Mouse (Mus musculus) B cell, adult 2 months (primary cell): ENCODE measurements around the gene Sh3gl3.

Experiments
- DNase-seq, 2 experiments: peaks; one replicate each; pipeline ENCODE4 v3.0.0; 2022

The Sh3gl3 gene

DNA sequence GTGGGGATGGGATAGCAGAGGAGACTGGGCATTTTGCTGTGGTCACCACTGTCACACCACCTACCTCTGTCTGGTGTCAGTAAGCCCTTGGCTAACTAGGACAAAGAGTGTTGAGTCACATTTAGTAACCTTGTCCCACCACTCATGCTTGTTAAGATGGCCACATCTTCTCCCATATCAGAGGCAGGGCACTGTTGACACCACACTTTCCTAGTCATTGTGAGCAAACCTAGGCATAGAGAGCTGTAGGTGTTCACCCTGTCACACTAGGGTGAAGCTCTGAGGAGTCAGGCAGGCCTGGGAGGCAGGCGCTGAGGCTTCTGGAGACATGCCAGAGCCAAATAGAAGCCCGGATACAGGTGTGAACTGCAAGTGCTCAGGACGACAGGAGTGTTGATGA, at the start of gene Sh3gl3:
Gene Sh3gl3 (plus strand): TSS at position 301 of the 400 bp plus-strand sequence.
- no peak for DNase-seq

DNA sequence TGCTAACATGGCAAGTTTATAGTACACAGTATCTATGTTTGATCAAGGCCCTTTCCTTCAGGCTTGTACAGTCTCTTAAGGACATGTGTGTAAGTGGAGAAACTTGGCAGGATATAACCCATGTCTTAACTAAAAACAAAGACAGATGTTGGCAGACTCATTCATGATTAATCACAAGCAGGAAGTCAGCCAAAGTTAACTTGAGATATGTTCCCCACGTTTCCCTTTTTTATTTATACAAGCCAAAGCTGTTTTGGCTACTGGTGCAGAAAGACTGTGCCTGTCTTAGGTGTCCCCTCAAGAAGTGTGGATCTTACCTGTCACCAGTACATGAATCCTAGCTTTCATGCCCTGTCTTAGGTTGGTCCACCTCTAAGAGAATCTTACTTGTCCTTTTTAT, 35.4 kb upstream of the Sh3gl3 start:
- no peak for DNase-seq

DNA sequence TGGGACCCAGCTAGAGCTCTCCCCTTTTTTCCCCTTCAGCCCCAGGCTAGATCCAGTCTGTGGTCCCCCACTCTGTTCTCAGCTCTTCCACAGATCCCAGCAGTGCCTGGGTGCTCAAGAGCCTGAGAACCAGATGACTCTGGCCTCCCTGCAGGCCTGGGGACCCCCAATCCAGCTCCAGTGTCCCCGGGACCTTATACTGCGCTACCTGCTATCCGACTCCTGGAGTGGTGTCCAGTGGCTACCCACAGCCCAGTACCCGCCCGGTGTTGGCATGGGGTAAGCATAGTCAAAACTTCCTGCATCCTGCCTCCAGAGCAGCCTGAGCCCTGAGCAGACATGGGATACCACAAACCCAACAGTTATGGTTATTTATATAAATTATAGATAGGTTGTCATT, 26.5 kb upstream of the Sh3gl3 start:
- no peak for DNase-seq

DNA sequence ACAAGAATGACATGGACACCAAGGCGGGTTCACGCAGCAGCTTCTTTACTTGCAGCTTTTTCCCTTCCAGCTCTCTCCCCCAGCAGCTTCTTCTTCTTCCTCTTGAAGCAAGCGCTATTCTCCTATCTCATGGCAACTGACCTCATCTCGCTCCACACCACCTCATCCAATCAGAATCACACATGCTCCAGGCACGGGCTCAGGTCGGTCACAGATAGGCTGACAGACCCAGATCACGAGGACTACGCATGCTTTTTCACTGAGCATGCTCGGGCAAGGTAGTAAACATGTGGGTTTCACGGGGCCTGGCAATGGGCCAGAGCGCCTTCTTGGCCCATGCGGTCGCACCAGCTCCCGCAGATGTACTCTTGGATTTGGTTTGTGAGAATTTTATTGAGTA, 9.0 kb upstream of the Sh3gl3 start:
- no peak for DNase-seq

DNA sequence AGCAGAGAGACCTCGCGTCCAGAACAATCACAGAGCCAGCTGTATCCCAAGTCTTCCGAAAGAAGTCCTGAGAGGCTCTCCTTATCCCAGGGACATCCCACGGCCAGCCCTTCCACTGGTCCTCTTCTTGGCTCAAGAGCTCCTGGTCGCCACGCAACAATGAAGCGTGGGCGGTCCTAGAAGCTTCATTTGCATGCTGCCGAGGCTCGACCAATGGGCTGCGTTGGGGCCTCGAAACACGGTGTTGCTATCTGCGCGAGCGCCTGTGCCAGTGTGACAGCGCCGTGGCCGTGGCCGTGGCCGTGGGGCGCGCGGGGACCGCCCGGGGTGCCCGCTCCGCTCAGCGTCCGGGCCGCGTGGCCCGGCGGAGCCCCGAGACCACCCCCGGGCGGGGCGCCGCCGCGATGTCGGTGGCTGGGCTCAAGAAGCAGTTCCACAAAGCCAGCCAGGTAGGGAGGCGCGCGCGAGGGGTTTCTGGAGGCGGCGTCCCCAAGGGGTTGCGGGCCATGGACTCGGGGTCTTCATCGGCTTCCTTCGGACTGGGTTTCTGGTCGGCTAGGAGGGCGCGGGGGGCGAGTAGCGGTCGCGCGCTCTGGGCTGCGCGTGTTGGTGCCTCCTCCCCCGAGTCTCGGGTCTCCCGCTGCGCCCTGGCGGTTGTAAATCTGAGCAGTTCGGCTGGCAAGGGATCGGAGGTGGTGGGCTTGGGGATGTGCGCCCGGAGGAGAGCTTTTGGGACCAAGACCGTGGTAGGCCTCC, 1.1 kb downstream of the Sh3gl3 start:
- peak; percentile 1 to 4 for DNase-seq

DNA sequence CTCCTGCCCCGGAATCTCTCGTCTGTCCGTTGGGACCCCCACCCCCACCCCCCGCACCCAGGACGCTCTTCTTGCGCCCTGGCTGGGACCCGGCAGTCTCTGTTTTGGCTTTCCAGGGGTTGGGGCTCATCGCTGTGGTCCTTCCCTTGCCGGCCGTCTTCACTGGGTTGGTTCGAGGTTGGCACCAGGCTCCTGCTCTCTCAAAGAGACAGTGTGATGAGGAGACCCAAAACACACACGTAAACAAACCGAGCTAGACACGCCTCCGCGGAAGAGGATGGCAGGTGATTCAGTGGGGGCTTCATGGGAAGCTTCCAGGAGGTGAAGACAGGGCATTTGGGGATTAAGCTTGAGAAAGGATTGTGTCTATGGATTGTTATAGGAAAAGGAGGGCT, 1.7 kb downstream of the Sh3gl3 start:
- no peak for DNase-seq

DNA sequence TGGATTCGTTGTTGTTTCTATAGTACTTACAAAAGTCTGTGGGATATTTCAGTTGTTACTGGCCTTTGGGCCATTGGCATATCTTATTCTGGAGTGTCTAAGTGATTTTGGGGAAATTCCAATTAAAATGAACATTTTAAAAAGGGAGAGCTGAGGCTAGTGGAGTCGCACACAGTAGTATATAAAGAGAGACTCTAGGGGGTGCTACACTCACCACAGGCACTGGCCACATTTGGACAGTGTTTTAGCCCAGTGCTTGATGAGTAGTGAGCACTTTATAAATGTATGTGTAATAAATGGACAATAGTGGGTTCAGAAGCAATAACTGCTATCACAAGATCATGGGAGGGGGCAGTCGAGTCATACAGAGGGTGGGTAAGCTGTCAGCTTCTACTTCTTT, 2.6 kb downstream of the Sh3gl3 start:
- no peak for DNase-seq

DNA sequence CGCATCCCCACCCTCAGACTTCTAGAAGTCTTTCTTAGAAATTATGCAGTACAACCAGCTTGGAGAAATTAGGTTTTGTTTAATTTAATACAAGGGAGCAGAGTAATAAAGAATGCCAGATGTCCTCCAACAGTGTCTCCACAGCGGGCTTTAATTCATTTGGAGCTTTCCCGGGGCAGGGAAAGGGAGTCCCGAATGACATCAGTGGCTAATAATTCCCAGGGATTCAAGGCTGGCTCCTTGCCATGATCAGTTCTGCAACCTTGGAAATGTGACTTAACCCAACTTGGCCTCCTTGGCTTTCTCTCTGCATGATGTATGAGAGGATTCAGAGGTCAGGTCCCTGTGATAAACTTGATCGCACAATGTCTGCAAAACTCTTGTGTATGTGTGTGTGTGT, 3.7 kb downstream of the Sh3gl3 start:
- no peak for DNase-seq

DNA sequence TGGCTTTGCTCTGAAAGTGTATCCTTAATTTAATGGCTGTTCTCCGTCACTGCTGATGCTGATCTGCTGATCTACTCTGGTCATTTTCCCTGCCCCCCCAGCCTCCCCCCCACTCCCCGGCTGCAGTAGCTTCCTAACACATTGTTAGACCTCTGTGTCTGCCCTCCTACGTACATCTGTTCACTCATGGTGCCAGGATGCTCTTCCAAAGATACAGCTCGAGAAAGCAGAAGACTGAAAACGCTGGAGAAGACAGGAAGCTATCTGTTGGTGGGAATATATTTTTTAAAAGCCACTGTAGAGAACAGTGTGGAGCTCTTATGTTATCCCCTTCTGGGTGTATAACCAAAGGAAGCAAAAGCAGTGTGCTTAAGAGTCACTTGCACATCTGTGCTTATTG, 7.3 kb downstream of the Sh3gl3 start:
- DNase-seq = no peak

DNA sequence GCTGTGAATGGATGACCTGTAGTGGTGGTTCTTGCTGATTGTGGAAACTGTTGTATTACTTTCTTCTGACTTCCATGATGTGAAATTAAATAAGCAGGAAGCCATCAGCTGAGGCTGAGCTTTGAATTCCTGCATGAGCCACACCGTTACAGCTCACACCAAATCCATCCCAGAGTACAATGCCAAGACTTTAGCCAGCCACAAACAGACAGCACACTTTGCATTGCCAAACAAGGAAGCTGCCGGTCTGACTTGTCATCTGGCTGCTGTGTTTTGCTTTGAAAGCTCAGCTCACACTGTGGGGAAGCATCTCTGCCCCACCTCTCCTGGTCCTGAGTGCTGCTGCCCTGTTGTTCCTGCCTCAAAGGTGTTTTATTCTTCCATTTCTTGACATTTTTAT, 9.1 kb downstream of the Sh3gl3 start:
- no peak for DNase-seq

DNA sequence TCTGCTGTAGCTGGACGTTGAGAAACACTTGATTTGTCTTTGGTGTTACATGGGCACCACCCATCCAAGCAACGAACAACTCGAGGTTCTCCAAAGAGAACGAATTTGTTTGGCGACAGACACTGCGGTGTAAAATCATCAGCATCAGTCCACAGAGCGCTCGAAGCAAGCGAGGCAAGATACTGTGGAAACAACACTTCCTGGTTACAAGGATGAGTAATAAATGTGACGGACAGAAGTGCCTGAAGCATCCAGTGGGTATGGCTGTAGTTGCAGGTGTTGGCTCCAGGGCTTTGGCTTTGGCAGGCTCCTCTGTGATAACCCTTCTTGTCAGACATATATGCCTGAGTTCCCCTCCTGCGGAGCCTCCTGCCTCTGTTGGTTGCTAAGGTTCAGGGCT, 18.0 kb downstream of the Sh3gl3 start:
- no peak for DNase-seq

DNA sequence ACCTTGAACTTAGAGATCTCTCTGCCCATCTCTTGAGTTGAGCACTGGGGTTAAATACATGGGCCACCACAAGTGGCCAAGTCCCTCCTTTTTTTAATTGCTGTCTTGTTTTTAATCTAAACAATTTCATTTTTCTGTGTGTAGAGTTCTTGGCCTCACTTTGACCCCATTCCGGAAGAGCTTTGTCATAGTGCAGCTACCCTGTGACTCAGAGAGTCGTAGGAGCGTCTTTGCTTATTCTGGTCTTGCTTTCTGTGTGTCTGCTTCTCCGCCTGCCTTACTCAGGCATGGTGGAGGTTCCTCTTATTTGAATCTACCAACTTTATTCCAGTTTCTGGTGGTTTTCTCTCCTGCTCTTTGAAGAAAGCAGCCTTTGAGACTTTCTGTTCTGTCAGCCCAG, 18.9 kb downstream of the Sh3gl3 start:
- DNase-seq = no peak

DNA sequence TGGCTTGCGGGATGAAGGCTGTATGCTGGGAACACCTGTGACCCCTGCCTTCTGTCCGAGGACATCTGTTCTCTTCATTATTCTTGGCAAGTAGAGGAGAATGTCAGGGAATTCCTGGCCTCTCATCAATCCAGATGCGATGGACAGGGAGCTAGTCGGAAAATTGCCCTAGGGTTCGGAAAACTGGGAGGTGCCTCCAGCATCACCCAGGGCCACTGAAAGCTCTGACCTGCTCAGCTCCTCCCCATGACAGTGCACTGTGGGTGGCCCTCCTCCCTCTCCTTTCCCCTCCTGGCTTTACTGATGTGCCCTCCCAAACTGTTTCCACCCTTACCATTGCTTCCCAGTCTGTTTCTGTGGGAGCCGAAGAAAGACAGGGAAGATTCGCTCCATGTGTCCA, 29.5 kb downstream of the Sh3gl3 start:
- DNase-seq = no peak

DNA sequence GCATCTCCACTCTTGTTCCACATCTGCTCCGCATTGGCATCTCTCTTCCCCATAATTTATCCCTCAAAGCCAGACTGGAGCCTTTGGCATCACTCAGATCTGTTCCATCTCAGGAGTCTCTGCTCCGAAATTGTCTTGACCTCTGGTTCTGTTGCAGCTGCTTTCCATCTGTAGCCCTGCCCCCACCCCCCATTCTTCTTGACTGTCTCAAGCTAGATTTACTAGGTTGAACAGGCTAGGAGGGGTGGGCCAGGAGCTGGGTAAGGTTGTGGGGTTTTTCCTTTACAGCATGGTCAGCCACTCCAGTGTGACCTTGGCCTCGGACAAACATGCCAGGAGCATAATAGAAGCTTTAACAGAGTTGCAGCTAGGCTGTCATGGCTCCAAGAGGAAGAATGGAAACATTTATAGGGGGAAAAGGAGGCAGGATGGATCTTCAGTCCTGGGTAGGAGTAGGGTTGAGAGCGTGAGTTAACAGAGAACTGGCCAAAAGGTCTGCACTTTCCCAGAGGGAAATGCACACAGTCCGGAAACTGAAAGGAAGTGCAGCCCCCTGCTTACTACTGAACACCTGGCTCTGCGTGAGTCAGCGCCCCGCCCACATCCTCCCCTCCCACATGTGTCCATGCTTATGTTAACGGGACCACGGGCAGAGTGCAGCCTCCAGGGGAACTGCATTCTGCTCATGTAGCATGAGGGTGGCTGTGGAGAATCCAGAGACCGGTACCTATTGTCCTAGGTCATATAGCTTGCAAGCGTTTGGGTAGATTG, 30.6 kb downstream of the Sh3gl3 start:
- no peak for DNase-seq

DNA sequence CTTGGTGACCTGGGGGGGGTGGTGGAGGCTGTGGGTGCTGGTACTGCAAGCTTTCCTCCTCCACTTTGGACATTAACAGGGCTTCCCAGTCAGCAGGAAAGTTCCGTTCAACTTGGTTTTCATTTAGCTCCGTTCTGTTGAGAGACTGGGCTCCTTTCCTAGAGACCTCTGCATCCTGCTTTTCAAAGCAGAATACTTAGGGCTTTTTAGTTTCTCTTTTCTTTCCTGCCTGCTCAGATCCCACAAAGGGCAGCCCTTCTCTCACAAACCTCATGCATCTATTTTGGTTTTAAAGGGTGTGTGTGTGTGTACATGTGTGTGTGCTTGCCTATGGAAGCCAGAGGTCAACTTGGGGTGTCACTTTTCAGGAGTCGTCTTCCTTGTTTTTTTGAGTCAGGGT, 31.3 kb downstream of the Sh3gl3 start:
- DNase-seq = no peak

DNA sequence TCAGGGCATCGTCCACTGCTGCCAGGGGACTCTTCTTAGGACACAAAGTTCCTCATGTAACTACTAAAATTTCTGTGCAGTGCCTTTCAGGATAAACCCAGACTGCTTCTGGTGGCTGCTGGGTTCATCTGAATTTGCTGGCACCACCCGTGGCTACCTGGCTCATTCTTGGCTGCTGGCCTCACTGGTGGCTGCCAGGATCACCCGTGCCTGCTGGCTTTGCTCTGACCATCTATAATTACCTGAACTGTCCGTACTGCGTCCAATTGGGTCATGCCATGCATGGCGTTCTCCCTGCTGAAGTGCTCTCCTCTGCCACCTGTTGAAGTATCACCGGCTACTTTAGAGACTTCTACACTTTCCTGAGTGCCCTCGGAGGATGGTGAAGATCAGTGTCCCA, 33.1 kb downstream of the Sh3gl3 start:
- DNase-seq = no peak

DNA sequence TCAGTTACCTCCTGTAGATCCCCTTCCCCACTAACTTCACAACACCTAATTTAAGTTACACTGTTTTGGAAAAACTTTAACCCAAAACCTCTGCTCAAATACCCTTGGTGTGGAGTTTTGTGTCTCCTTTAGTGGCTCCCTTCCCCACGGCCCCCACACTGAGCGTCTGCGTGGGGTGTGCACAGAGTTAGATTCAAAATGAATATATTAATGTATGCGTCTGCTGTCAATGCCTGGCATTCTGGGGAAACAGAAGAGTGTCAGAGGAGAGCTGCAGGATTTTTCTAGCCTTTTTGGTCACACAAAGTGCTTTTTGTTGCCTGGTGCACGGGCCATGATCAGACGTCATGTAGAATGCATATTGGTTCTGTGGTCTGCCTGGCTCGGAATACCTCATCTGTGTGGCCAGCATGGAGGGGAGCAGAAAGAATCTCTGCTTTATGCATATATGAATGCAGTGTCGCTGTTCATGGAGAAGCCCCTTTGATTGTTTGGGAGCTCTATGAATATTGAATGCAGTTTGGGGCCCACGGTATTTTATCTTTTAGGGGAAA, 47.8 kb downstream of the Sh3gl3 start:
- no peak for DNase-seq

DNA sequence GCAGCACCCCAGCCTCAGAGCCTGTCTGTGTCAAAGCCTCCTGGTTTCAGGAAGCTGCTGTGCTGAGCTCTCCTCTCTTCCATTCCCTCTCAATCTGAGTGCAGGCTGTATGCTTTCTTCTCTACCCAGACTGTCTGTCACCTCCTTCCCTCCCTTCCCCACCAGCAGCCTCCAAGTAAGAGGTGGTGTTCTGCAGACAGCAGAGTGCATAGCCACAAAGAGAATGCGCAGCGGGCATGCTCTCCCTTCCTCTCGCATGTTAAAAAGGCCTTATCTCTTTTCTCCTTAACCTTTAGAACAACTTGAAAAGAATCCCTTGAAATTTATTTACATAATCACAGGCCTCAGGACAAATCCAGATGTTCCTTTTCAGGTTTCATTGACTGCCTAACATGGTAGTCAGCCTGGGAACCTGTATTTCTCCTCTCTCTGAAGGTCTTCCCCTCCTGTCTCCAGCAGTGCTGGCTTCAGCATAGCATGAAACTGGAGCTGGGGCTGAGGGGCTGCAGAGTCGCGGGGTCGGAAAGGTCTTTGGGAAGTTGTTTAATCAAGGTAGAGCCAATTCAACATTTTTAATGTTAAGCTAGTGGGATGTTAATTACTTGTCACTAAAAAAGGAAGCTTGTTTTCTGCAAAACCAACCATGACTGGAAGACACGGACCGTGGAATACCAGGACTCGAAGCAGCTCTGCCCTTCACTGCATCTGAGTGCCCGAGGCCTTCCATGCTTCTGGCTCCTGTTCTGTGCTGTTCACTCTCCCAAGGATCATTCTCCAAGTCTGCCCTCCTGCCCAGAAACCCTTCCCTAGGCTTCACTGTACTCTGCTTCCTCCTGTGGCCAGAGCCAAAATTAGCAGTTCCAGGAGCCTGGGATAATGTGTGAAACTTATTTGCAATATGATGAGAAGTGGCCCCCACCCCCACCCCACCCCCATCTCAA, 50.5 kb downstream of the Sh3gl3 start:
- no peak for DNase-seq

DNA sequence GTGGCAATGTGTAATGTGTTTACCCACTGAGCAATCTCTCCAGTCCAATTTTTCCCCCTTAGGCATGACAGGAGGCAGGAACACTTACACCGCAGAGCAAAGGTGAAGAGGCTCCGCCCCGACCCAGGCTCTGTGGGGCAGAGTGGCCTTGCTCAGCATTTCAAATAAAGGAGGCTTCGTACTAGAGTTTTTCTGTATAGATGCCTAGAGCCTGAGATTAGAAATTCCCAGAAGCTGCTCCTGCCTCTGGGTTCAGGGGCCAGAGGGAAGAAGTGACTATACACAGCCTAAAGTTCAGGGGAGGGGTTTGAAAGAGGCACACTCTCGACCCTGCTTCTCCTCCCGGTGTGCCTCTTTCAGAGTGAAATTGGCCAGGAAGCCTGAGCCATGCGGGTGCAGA, 59.6 kb downstream of the Sh3gl3 start:
- no peak for DNase-seq

DNA sequence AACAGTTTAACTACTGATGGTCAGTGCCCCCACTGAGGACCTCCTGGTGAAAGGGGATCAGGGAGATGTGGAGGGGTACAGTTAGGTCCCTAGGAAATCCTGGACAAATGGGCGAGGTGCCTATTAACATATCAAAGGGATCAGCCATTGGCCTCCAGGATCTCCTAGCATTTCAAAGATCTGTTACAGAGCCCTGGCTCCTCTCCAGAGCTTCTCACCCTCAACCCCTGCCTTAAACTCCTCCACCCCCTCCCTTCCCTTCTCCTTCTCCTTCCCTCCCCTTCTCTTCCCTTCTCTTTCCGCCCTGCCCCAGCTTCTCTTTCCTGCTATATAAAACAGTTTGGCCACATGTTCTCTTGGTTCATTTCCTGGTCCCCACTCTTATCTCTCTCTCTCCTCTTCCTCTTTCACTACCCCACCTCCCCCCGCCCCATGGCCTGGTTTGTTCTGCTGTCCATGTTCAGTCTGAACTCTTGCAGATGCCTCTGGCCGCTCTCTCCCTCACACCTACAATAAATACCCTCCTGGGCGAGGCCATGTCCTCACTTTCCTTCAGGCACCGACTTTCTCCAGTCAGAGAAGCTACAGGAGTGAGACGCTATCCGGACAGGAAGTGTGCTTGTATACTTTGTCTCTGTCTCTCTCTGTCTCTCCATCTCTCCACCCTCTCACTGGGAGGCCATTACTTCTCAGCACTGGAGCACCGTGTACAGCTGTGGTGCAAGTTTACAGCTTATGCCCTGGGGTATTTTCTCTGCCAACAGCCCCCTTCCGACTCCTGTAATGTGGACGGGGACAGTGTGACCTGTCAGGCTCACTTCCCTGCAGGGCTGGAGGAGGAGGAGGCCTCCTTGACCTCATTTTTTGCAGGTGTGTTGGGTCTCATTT, 60.6 kb downstream of the Sh3gl3 start:
- DNase-seq = no peak

DNA sequence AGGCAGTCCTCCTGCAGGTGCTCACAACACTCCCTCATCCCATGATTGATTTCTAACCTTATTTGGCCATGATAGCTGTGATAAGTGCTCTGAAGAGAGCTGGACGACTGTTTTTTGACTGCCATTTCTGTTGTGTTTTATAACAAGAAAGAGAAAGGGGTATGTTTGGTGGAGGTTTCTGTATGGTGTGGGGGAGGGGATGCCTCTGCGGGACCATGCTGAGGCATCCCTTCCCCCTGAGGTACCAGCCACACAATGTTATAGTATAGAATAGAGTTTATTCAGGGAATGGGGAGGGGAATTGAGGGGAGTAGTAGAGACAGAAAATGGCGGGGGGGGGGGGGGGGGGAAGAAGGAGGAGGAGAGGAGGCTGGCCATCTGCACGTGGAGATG, 61.3 kb downstream of the Sh3gl3 start:
- DNase-seq = no peak

DNA sequence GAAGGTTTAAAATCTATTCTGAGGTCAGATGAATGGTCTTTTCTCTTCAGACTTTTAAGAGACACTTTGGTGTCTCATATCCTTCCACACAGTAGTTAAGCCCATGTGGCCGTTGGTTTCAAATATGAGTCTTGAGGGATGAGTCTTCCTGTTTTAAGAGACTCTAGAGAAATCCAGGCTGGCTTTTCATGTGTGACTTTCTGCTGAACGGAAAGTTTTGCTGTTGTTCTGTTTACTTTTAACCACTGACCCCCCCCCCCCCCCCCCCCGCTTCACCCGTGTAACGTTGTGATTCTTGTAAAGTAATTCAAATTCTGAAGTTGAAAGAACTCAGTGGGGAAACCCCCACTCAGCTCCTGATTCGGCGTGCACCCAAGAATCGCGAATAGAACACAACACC, 61.8 kb downstream of the Sh3gl3 start:
- no peak for DNase-seq
